Mouse (Mus musculus): Measurements from ENCODE around the gene Kng2. TPM values are rescaled to one million over a fixed set of nuclear protein-coding genes. Genes with fewer than 3 reads are reported as not detected.

The Kng2 gene
- polyA plus RNA-seq, 1 experiment from 2014 or later: 0.78 TPM

- no peak overlapping the region for H3K4me3 ChIP-seq (ENCODE audit: low read depth, low read length)
- 63% methylated on average over 1 of the region's 1 CpGs for WGBS
- no peak overlapping the region for H3K27ac ChIP-seq (ENCODE audit: low read depth, low read length)
- no peak overlapping the region for H3K9ac ChIP-seq (replicated peaks; ENCODE audit: low read depth, low read length)
- H3K4me1 ChIP-seq (ENCODE audit: control insufficient read depth, insufficient read depth, low read length): no peaks in the 10 kb centered on the region
- H3K36me3 ChIP-seq (ENCODE audit: control insufficient read depth, insufficient read depth, low read length): no peaks in the 10 kb centered on the region
- H3K9me3 ChIP-seq (ENCODE audit: control insufficient read depth, low read length): no peaks in the 10 kb centered on the region
- no peaks in the 10 kb centered on the region for H3K27me3 ChIP-seq (ENCODE audit: control insufficient read depth, insufficient read depth, low read length)
- no peak for ATAC-seq (ENCODE audit: low read depth)
- no peak overlapping the region for H3K4me2 ChIP-seq (ENCODE audit: low read depth, low read length)
These were observed 61.8 kb downstream of the Kng2 start for GRCm38 (mm10) chr16:22967383-22968030.

DNA sequence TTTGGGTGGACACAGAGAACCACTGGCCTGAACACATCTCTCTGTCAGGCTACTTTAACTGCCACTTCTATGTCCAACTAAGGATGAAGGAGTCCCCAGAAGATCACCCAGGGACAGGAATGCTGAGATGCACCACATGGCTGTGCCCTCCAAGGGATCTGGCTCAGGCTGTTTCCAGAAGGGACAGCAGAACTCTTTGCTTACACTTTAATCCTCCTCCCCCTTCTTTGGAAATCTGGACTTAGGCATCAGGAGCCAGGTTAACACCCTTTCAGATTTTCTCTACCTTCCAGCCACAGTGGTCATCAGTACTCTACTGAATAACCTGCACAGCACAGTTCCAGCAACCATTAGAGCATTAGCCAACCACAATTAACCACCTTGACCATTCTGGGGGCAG, 66.0 kb downstream of the Kng2 start:
- ATAC-seq (ENCODE audit: low read depth): no peak
- H3K9me3 ChIP-seq (ENCODE audit: control insufficient read depth, low read length): no peaks in the 10 kb centered on the region
- H3K36me3 ChIP-seq (ENCODE audit: control insufficient read depth, insufficient read depth, low read length): no peaks in the 10 kb centered on the region
- H3K27me3 ChIP-seq (ENCODE audit: control insufficient read depth, insufficient read depth, low read length): no peaks in the 10 kb centered on the region
- H3K4me1 ChIP-seq (ENCODE audit: control insufficient read depth, insufficient read depth, low read length): no peaks in the 10 kb centered on the region
- H3K27ac ChIP-seq (ENCODE audit: low read depth, low read length): no peak overlapping the region
- no peak overlapping the region for H3K4me2 ChIP-seq (ENCODE audit: low read depth, low read length)
- no peak overlapping the region for H3K9ac ChIP-seq (replicated peaks; ENCODE audit: low read depth, low read length)
- H3K4me3 ChIP-seq (ENCODE audit: low read depth, low read length): no peak overlapping the region

DNA sequence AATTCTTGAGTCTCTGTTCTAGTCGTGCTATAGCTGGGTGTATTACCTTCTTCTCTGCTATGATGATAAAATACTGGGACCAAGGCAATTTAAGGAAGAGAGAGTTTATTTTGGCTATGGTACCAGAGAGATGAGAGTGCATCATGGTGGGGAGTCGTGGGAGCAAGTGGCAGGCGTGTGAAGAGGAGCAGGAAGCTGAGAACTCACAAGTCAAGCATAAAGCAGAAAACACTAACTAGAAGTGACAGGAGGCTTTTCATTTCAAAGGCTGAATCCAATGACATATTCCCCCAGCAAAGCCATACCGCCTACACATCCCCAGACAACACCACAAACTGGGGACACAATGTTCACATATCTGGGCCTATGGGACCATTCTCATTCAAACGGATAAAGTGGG, 67.0 kb downstream of the Kng2 start:
- ATAC-seq (ENCODE audit: low read depth): no peak
- Histone ChIP-seq H3K4me2 (ENCODE audit: low read depth, low read length) (no peak overlapping the region), H3K27me3 (ENCODE audit: control insufficient read depth, insufficient read depth, low read length) (no peaks in the 10 kb centered on the region), H3K4me3 (ENCODE audit: low read depth, low read length) (no peak overlapping the region), H3K4me1 (ENCODE audit: control insufficient read depth, insufficient read depth, low read length) (no peaks in the 10 kb centered on the region), H3K27ac (ENCODE audit: low read depth, low read length) (no peak overlapping the region), H3K9ac (replicated peaks; ENCODE audit: low read depth, low read length) (no peak overlapping the region), H3K36me3 (ENCODE audit: control insufficient read depth, insufficient read depth, low read length) (no peaks in the 10 kb centered on the region), H3K9me3 (ENCODE audit: control insufficient read depth, low read length) (no peaks in the 10 kb centered on the region)
- WGBS: 77% methylated on average over 5 of the region's 5 CpGs

GRCm38 (mm10) chr16:22961073-22961472, 68.2 kb downstream of the Kng2 start:
- H3K4me1 ChIP-seq (ENCODE audit: control insufficient read depth, insufficient read depth, low read length): no peaks in the 10 kb centered on the region
- ATAC-seq (ENCODE audit: low read depth): no peak
- 99% methylated on average over 8 of the region's 8 CpGs for WGBS
- H3K27ac ChIP-seq (ENCODE audit: low read depth, low read length): no peak overlapping the region
- no peaks in the 10 kb centered on the region for H3K27me3 ChIP-seq (ENCODE audit: control insufficient read depth, insufficient read depth, low read length)
- H3K36me3 ChIP-seq (ENCODE audit: control insufficient read depth, insufficient read depth, low read length): no peaks in the 10 kb centered on the region
- H3K9ac ChIP-seq (replicated peaks; ENCODE audit: low read depth, low read length): no peak overlapping the region
- H3K4me3 ChIP-seq (ENCODE audit: low read depth, low read length): no peak overlapping the region
- H3K4me2 ChIP-seq (ENCODE audit: low read depth, low read length): no peak overlapping the region
- H3K9me3 ChIP-seq (ENCODE audit: control insufficient read depth, low read length): no peaks in the 10 kb centered on the region

- Histone ChIP-seq H3K36me3 (ENCODE audit: control insufficient read depth, insufficient read depth, low read length) (no peaks in the 10 kb centered on the region), H3K9ac (replicated peaks; ENCODE audit: low read depth, low read length) (no peak overlapping the region), H3K4me2 (ENCODE audit: low read depth, low read length) (peak overlapping the region; percentile 1; the same call in 1 of the 2 replicates), H3K4me3 (ENCODE audit: low read depth, low read length) (no peak overlapping the region), H3K4me1 (ENCODE audit: control insufficient read depth, insufficient read depth, low read length) (no peaks in the 10 kb centered on the region), H3K27ac (ENCODE audit: low read depth, low read length) (no peak overlapping the region), H3K9me3 (ENCODE audit: control insufficient read depth, low read length) (no peaks in the 10 kb centered on the region), H3K27me3 (ENCODE audit: control insufficient read depth, insufficient read depth, low read length) (no peaks in the 10 kb centered on the region)
- 41% methylated on average over 11 of the region's 11 CpGs for WGBS
- ATAC-seq (ENCODE audit: low read depth): peak; percentile 65
These were observed 73.2 kb downstream of the Kng2 start for GRCm38 (mm10) chr16:22956085-22956439.

DNA sequence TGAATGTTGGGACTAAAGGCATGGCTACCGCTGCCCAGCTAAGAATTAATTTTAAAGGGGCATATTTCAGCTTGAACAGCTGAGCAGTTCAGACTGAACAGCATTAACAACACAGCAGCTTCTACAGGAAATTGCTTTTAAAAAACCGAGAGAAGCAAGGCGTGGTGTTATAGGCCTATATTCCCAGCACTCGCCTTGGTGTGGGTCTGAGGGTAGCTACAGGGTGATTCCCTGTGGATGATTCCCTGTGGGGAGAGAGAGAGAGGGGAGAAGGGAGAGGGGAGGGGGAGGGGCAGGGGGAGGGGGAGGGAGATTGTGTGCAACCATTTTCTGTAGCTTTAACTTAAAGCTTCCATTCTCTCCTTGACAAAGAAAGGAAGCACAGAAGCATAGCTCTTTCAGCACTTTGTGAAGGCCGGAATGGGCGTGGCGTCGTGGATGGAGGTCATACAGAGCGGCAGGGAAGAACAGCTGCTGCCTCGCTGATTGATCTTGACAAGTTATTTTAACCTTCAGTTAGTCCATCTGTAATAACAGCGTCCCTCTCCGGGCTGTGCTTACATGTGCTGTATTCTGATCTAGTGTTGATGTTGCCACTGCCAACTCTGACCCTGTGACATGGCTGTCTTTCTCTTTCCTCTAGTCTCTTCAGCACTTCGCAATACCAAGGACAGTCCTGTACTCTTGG, 73.7 kb downstream of the Kng2 start:
- Histone ChIP-seq H3K27ac (ENCODE audit: low read depth, low read length) (no peak overlapping the region), H3K9me3 (ENCODE audit: control insufficient read depth, low read length) (no peaks in the 10 kb centered on the region), H3K36me3 (ENCODE audit: control insufficient read depth, insufficient read depth, low read length) (no peaks in the 10 kb centered on the region), H3K4me2 (ENCODE audit: low read depth, low read length) (peak overlapping the region; percentile 1; the same call in 1 of the 2 replicates), H3K27me3 (ENCODE audit: control insufficient read depth, insufficient read depth, low read length) (no peaks in the 10 kb centered on the region), H3K4me3 (ENCODE audit: low read depth, low read length) (no peak overlapping the region), H3K9ac (replicated peaks; ENCODE audit: low read depth, low read length) (no peak overlapping the region), H3K4me1 (ENCODE audit: control insufficient read depth, insufficient read depth, low read length) (no peaks in the 10 kb centered on the region)
- WGBS: 26% methylated on average over 13 of the region's 13 CpGs
- ATAC-seq (ENCODE audit: low read depth): peak; percentile 54; the same call in 1 of the 2 replicates

DNA sequence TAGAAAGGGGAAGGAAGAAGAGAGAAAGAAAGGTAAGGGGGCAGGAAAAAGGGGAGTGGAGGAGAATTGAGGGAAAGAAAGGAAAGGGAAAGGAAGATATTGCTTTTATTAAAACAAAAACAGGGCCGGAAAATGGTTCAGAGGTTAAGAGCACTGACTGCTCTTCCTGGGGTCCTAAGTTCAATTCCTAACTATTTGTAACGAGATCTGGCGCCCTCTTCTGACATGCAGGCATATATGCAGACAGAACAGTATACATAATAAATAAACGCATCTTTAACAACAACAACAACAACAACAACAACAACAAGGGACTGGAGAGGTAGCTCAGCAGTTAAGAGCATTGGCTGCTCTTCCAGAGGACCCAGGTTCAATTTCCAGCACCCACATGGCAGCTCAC, 76.2 kb downstream of the Kng2 start:
- no peaks in the 10 kb centered on the region for H3K9me3 ChIP-seq (ENCODE audit: control insufficient read depth, low read length)
- no peak overlapping the region for H3K27ac ChIP-seq (ENCODE audit: low read depth, low read length)
- no peak overlapping the region for H3K4me3 ChIP-seq (ENCODE audit: low read depth, low read length)
- WGBS: 47% methylated on average over 4 of the region's 4 CpGs
- H3K4me2 ChIP-seq (ENCODE audit: low read depth, low read length): no peak overlapping the region
- no peaks in the 10 kb centered on the region for H3K36me3 ChIP-seq (ENCODE audit: control insufficient read depth, insufficient read depth, low read length)
- ATAC-seq (ENCODE audit: low read depth): no peak
- H3K27me3 ChIP-seq (ENCODE audit: control insufficient read depth, insufficient read depth, low read length): no peaks in the 10 kb centered on the region
- no peaks in the 10 kb centered on the region for H3K4me1 ChIP-seq (ENCODE audit: control insufficient read depth, insufficient read depth, low read length)
- H3K9ac ChIP-seq (replicated peaks; ENCODE audit: low read depth, low read length): no peak overlapping the region

- WGBS: 96% methylated on average over 6 of the region's 6 CpGs
- Histone ChIP-seq H3K27me3 (ENCODE audit: control insufficient read depth, insufficient read depth, low read length) (no peaks in the 10 kb centered on the region), H3K9me3 (ENCODE audit: control insufficient read depth, low read length) (no peaks in the 10 kb centered on the region)
These were observed 78.4 kb downstream of the Kng2 start, which contains the start of gene Hrg for GRCm38 (mm10) chr16:22950840-22951395. Gene Hrg, plus strand, starts transcription at chr16:22951072.

GRCm38 (mm10) chr16:22947371-22947770, 81.9 kb downstream of the Kng2 start:
- 76% methylated on average over 2 of the region's 2 CpGs for WGBS
- no peak overlapping the region for H3K4me3 ChIP-seq (ENCODE audit: low read depth, low read length)
- H3K4me2 ChIP-seq (ENCODE audit: low read depth, low read length): no peak overlapping the region
- H3K9me3 ChIP-seq (ENCODE audit: control insufficient read depth, low read length): no peaks in the 10 kb centered on the region
- H3K27me3 ChIP-seq (ENCODE audit: control insufficient read depth, insufficient read depth, low read length): no peaks in the 10 kb centered on the region
- no peak overlapping the region for H3K9ac ChIP-seq (replicated peaks; ENCODE audit: low read depth, low read length)
- H3K36me3 ChIP-seq (ENCODE audit: control insufficient read depth, insufficient read depth, low read length): no peaks in the 10 kb centered on the region
- ATAC-seq (ENCODE audit: low read depth): no peak
- H3K4me1 ChIP-seq (ENCODE audit: control insufficient read depth, insufficient read depth, low read length): no peaks in the 10 kb centered on the region
- no peak overlapping the region for H3K27ac ChIP-seq (ENCODE audit: low read depth, low read length)

More at GRCm38 (mm10) chr16:22950840-22951395, 78.4 kb downstream of the Kng2 start, which contains the start of gene Hrg:
- no peak for ATAC-seq (ENCODE audit: low read depth)
- no peak within 1 kb of the TSS for H3K27ac ChIP-seq (ENCODE audit: low read depth, low read length)
- no peaks in the 10 kb centered on the region for H3K36me3 ChIP-seq (ENCODE audit: control insufficient read depth, insufficient read depth, low read length)
- no peak within 1 kb of the TSS for H3K4me3 ChIP-seq (ENCODE audit: low read depth, low read length)
- no peak within 1 kb of the TSS for H3K4me2 ChIP-seq (ENCODE audit: low read depth, low read length)
- no peak within 1 kb of the TSS for H3K9ac ChIP-seq (replicated peaks; ENCODE audit: low read depth, low read length)
- H3K4me1 ChIP-seq (ENCODE audit: control insufficient read depth, insufficient read depth, low read length): no peaks in the 10 kb centered on the region
